Mouse (Mus musculus) embryonic facial prominence, embryonic 11.5 days (tissue): ENCODE measurements around the gene Tlr6. TPM values are rescaled to one million over a fixed set of nuclear protein-coding genes. Genes with fewer than 3 reads are reported as not detected.

Source experiments
- ATAC-seq: fragments of 200-750 bp; cut with Nextera tagmentation; replicated peaks from 2 replicates; pipeline ENCODE4 v1.8.0; 2017; ENCODE audit warnings: low read depth; ENCODE audit not compliant: insufficient number of reproducible peaks, low FRiP score, low TSS enrichment
- DNase-seq: peaks from one replicate; pipeline ENCODE4 v3.0.0-alpha.2; 2015; ENCODE audit warnings: low spot score
- H3K27ac ChIP-seq: fragments of 300-500 bp; sonication (generic); replicated peaks from 2 replicates; pipeline ENCODE4 v1.5.1; 2014; ENCODE audit warnings: mild to moderate bottlenecking, low read depth, low read length, control low read depth
- H3K27me3 ChIP-seq: fragments of 300-500 bp; sonication (generic); 2 replicates; pipeline ENCODE4 v1.6.1; 2014; ENCODE audit warnings: mild to moderate bottlenecking, low read length, moderate library complexity, mixed read lengths; ENCODE audit not compliant: control insufficient read depth, insufficient read depth
- H3K36me3 ChIP-seq: fragments of 300-500 bp; sonication (generic); replicated peaks from 2 replicates; pipeline ENCODE4 v1.6.1; 2014; ENCODE audit warnings: low read depth, mild to moderate bottlenecking, low read length, moderate library complexity, mixed read lengths; ENCODE audit not compliant: control insufficient read depth, insufficient read depth
- H3K4me1 ChIP-seq: fragments of 300-500 bp; sonication (generic); 2 replicates; pipeline ENCODE4 v1.6.1; 2014; ENCODE audit warnings: low read length, mixed read lengths; ENCODE audit not compliant: control insufficient read depth, insufficient read depth
- H3K4me2 ChIP-seq: fragments of 300-500 bp; sonication (generic); 2 replicates; pipeline ENCODE4 v1.6.1; 2014; ENCODE audit warnings: low read depth, mild to moderate bottlenecking, control low read depth, low read length, moderate library complexity
- H3K4me3 ChIP-seq: fragments of 300-500 bp; sonication (generic); 2 replicates; pipeline ENCODE4 v1.5.1; 2014; ENCODE audit warnings: low read depth, low read length, control low read depth
- H3K9ac ChIP-seq: fragments of 300-500 bp; sonication (generic); replicated peaks from 2 replicates; pipeline ENCODE4 v1.6.1; 2014; ENCODE audit warnings: mild to moderate bottlenecking, control low read depth, low read length
- H3K9me3 ChIP-seq: fragments of 300-500 bp; sonication (generic); replicated peaks from 2 replicates; pipeline ENCODE4 v1.6.1; 2016; ENCODE audit warnings: mild to moderate bottlenecking, low read length, inconsistent platforms, mixed read lengths; ENCODE audit not compliant: control insufficient read depth
- WGBS: fragments of 180-500 bp; shearing (Covaris S2); extraction: QIAGEN DNeasy Blood & Tissue Kit; methylation state at CpG from one replicate; pipeline ENCODE4 v1.1.7; 2014; 5-methylcytosine and 5-hydroxymethylcytosine counted together
- polyA plus RNA-seq: library from polyadenylated mRNA; unstranded; fragments of >200 nt; fragmentation: Nextera tagmentation; extraction: Ambion mirVana; gene quantifications from 2 replicates; pipeline ENCODE4 v1.2.1, GENCODE M21; 2014

Gene Tlr6
- polyA plus RNA-seq, 1 experiment from 2014 or later: 0.50 TPM

GRCm38 (mm10) chr5:64985971-64986370 is 26.1 kb upstream of the Tlr6 start:
- H3K4me3 ChIP-seq: no peak overlapping the region
- no peaks in the 10 kb centered on the region for H3K36me3 ChIP-seq
- no peak for DNase-seq
- H3K4me1 ChIP-seq: no peaks in the 10 kb centered on the region
- ATAC-seq: no peak
- 56% methylated on average over 7 of the region's 7 CpGs for WGBS
- H3K4me2 ChIP-seq: no peak overlapping the region
- no peaks in the 10 kb centered on the region for H3K27me3 ChIP-seq
- H3K27ac ChIP-seq: no peak overlapping the region
- no peak overlapping the region for H3K9ac ChIP-seq
- H3K9me3 ChIP-seq: no peaks in the 10 kb centered on the region

GRCm38 (mm10) chr5:64977128-64977527 is 17.2 kb upstream of the Tlr6 start:
- H3K9ac ChIP-seq: no peak overlapping the region
- H3K4me2 ChIP-seq: no peak overlapping the region
- ATAC-seq (no peak), DNase-seq (no peak)
- no peak overlapping the region for H3K27ac ChIP-seq
- no peaks in the 10 kb centered on the region for H3K4me1 ChIP-seq
- no peaks in the 10 kb centered on the region for H3K36me3 ChIP-seq
- no peaks in the 10 kb centered on the region for H3K27me3 ChIP-seq
- no peak overlapping the region for H3K4me3 ChIP-seq
- WGBS: 79% methylated on average over 8 of the region's 8 CpGs
- H3K9me3 ChIP-seq: no peaks in the 10 kb centered on the region

GRCm38 (mm10) chr5:64975121-64975520 is 15.2 kb upstream of the Tlr6 start:
- no peaks in the 10 kb centered on the region for H3K36me3 ChIP-seq
- 77% methylated on average over 5 of the region's 5 CpGs for WGBS
- H3K4me1 ChIP-seq: no peaks in the 10 kb centered on the region; the same call in 1 of the 2 replicates
- H3K27ac ChIP-seq: no peak overlapping the region
- H3K27me3 ChIP-seq: no peaks in the 10 kb centered on the region; the same call in 1 of the 2 replicates
- no peak overlapping the region for H3K4me2 ChIP-seq
- H3K9me3 ChIP-seq: no peaks in the 10 kb centered on the region
- DNase-seq (no peak), ATAC-seq (no peak)
- H3K4me3 ChIP-seq: no peak overlapping the region
- no peak overlapping the region for H3K9ac ChIP-seq

GRCm38 (mm10) chr5:64969861-64970771 is 10.2 kb upstream of the Tlr6 start, which contains the start of gene Fam114a1:
Gene Fam114a1, plus strand, starts transcription at chr5:64970071.
- no peaks in the 10 kb centered on the region for H3K9me3 ChIP-seq
- H3K27ac ChIP-seq: no peak within 1 kb of the TSS; the same call in 1 of the 2 replicates
- WGBS: 1% methylated on average over 49 of the region's 68 CpGs

GRCm38 (mm10) chr5:64968961-64969860 is 9.3 kb upstream of the Tlr6 start:
- no peak overlapping the region for H3K27ac ChIP-seq
- H3K4me1 ChIP-seq: no peaks in the 10 kb centered on the region; the same call in 1 of the 2 replicates
- ATAC-seq (peak; percentile 41; the same call in 1 of the 2 replicates), DNase-seq (peak; percentile 49)
- 4% methylated on average over 14 of the region's 14 CpGs for WGBS
- no peaks in the 10 kb centered on the region for H3K9me3 ChIP-seq
- H3K4me3 ChIP-seq: peak overlapping the region; percentile 63
- no peaks in the 10 kb centered on the region; the same call in 1 of the 2 replicates for H3K27me3 ChIP-seq
- peak overlapping the region; percentile 79 for H3K4me2 ChIP-seq
- H3K36me3 ChIP-seq: no peaks in the 10 kb centered on the region
- peak overlapping the region; percentile 67 for H3K9ac ChIP-seq

More at GRCm38 (mm10) chr5:64969861-64970771, 10.2 kb upstream of the Tlr6 start, which contains the start of gene Fam114a1:
- Histone ChIP-seq H3K4me2 (peak within 1 kb of the TSS; percentile 79), H3K4me1 (no peaks in the 10 kb centered on the region; the same call in 1 of the 2 replicates), H3K4me3 (peak within 1 kb of the TSS; percentile 63), H3K27me3 (no peaks in the 10 kb centered on the region; the same call in 1 of the 2 replicates), H3K36me3 (no peaks in the 10 kb centered on the region), H3K9ac (peak within 1 kb of the TSS; percentile 67)
- peak; percentile 66 for ATAC-seq
- peak; percentile 67 for DNase-seq

- no peaks in the 10 kb centered on the region for H3K27me3 ChIP-seq
- H3K9me3 ChIP-seq: no peaks in the 10 kb centered on the region
- no peak for DNase-seq
- no peaks in the 10 kb centered on the region for H3K4me1 ChIP-seq
- WGBS: 88% methylated on average over 3 of the region's 3 CpGs
- no peak overlapping the region for H3K4me2 ChIP-seq
- H3K27ac ChIP-seq: no peak overlapping the region
- H3K4me3 ChIP-seq: no peak overlapping the region
- no peak for ATAC-seq
- no peak overlapping the region for H3K9ac ChIP-seq
- H3K36me3 ChIP-seq: no peaks in the 10 kb centered on the region
Observed at GRCm38 (mm10) chr5:64963735-64964134, 3.8 kb upstream of the Tlr6 start.

- Histone ChIP-seq H3K27ac (no peak overlapping the region), H3K4me1 (no peaks in the 10 kb centered on the region), H3K9ac (no peak overlapping the region), H3K27me3 (no peaks in the 10 kb centered on the region), H3K9me3 (no peaks in the 10 kb centered on the region), H3K4me3 (no peak overlapping the region), H3K4me2 (no peak overlapping the region), H3K36me3 (no peaks in the 10 kb centered on the region)
- ATAC-seq: no peak
- 86% methylated on average over 5 of the region's 5 CpGs for WGBS
- no peak for DNase-seq
Observed at GRCm38 (mm10) chr5:64963271-64963670, 3.4 kb upstream of the Tlr6 start.
